Mouse (Mus musculus): ENCODE measurements at regions not wholly inside any gene's neighbourhood (a gene's known extent, or its start where the extent isn't known, plus 50 kb on each side); places are given as distances from the start of the nearest gene placed in this dataset.

GRCm38 (mm10) chr5:125843259-125843658 is 311.7 kb downstream of the Tmem132b start:
- DNase-seq = no peak

GRCm38 (mm10) chr5:125849722-125850121 is 318.1 kb downstream of the Tmem132b start:
- peak in 1 of 2 experiments; percentile 5 for DNase-seq

DNA sequence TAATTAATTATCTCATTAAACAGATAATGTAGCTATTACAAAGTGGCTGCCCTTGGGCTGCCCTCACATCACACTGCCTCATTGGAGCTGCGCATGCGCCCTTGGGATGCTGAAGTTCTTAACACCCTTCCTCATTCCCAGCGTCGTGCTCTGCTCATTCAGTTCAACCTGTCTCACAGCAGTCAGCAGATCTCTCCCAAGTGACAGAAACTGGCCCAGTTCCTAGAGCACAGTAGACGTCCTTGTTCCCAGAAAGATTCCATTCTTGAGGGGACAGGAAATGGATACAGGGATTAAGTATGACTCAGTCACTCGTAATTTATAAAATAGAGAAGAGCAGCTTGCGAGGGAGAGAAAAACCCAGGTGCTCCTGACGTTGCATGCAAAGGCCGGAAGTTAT is 344.7 kb downstream of the Tmem132b start:
- DNase-seq = no peak

DNA sequence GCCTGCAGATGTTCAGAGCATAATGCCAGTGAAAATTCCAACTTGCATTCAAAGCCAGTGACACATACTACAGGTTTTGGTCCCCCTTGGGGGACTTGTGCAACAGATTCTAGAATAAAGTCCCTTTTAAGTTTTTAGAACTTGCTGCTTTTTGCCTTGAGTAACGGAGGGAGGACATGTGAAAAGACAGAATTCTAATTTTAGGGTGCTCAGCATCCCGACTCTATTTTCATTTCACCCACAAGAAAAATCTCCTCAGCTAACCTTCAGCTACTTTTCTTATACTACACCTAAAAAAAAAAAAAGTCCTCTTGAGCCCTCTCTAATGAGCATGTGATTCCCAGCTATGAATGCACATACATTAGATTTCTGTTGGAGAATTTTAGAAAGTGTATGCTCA is 357.3 kb downstream of the Tmem132b start:
- DNase-seq = no peak

- DNase-seq = no peak
Measured at GRCm38 (mm10) chr5:125893864-125894263, 362.3 kb downstream of the Tmem132b start.

DNA sequence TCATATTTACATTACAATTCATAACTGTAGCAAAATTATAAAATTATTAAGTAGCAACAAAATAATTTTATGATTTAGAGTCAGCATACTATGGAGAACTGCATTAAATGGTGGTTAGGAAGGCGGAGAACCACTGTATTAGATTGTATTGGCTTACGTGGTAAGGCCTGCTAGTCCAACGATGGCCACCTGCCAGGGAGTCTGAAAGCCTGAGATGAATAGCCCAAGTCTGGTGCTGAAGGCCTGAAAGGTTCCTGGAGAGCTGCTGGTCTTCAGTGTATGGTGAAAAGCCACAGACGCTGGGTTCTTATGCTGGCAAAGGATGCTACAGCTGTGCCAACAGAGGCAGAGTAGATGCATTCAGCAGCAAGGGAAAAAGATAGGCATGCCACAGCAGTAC is 370.5 kb downstream of the Tmem132b start:
- DNase-seq = peak in 1 of 2 experiments; percentile 45

GRCm38 (mm10) chr5:125904426-125904825 is 372.9 kb downstream of the Tmem132b start:
- DNase-seq = no peak

DNA sequence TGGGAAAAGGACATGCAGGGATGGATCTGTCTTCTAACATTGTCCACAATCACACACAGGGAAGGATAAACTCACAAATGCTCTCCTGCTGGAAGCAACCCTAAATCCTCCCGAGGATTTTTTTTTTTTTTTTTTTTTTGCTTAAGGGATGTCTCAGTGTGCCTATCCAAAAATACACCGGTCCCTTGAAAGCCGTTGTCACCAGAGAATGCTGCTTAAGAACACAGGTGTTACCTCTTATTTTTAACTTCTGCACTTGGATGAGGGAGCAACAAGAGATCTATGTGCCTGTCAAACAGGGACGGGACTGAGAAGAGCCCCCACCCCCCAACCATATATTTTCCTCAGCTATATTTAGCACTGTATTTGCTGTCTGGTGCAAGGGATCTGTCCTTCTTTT is 375.8 kb downstream of the Tmem132b start:
- DNase-seq = no peak

GRCm38 (mm10) chr5:125907909-125908308 is 376.3 kb downstream of the Tmem132b start:
- no peak for DNase-seq

GRCm38 (mm10) chr5:125915857-125916256 is 384.3 kb downstream of the Tmem132b start:
- DNase-seq = no peak

DNA sequence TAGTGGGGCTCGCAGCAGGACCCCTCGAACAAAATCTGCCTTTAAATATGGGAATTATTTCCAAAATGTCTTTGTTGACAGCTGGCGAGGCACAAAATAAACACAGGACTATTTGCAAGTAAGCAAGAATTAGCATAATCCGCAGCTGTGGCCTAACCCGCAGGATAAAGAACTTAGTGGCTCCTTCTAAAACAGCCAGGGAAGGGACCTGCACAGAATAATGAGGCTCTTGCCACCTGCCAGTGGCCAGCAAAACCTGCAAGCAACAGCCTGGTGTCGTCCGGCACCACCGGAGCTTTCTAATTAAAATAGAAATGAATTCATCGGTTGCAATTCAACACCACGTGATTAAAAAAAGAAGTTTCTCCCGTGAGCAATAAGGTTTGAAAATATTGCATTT is 389.4 kb downstream of the Tmem132b start:
- no peak for DNase-seq

- DNase-seq = peak; percentile 84 to 86
Measured at GRCm38 (mm10) chr5:125925856-125926497, 394.4 kb downstream of the Tmem132b start.

- DNase-seq = no peak
Measured at GRCm38 (mm10) chr5:125931502-125931901, 399.9 kb downstream of the Tmem132b start.

DNA sequence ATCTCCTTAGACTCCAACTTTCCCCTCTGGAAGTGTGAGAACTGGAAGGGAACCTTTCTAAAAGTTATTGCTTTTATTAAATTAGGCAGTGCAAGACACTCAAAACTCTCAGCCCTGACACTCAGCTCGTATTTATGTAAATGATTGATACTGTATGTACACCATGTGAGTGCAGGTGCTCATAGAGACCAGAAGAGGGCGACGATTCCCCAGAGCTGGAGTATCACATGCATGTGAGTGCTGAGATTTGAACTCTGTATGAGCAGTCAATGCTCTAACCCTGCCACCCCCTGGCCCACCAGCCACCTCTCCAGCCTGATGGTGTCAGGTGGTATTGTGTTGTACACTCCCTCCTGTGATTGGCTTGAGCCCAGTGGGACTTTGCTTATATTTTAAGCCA is 407.8 kb downstream of the Tmem132b start:
- no peak for DNase-seq

- DNase-seq = no peak
Measured at GRCm38 (mm10) chr5:125946729-125947128, 415.2 kb downstream of the Tmem132b start.

- no peak for DNase-seq
Measured at GRCm38 (mm10) chr5:125951641-125952040, 420.1 kb downstream of the Tmem132b start.

- DNase-seq = peak; percentile 20 to 43
Measured at GRCm38 (mm10) chr5:125964039-125964438, 432.5 kb downstream of the Tmem132b start.

DNA sequence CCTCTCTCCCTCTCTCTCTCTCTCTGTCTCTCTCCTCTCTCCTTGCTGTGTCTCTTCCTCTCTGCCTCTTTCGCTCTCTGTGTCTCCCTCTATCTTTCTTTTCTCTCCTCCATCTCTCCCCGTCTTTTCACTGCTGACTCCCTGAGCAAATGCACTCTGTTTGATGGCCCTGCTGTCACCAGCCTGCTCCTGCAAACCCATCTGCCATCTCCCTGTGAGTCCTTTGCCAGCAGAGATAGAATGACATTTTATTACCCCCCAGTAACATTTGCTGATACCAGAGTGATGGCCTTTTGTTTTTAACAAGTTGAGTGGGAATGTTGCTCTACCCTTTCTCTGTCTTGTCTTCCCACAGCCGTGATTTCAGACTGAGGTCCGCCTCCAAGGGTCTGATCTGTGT is 436.6 kb downstream of the Tmem132b start:
- DNase-seq = peak in 1 of 2 experiments; percentile 11

- DNase-seq = peak in 1 of 2 experiments; percentile 16
Measured at GRCm38 (mm10) chr5:125974035-125974434, 442.5 kb downstream of the Tmem132b start.

DNA sequence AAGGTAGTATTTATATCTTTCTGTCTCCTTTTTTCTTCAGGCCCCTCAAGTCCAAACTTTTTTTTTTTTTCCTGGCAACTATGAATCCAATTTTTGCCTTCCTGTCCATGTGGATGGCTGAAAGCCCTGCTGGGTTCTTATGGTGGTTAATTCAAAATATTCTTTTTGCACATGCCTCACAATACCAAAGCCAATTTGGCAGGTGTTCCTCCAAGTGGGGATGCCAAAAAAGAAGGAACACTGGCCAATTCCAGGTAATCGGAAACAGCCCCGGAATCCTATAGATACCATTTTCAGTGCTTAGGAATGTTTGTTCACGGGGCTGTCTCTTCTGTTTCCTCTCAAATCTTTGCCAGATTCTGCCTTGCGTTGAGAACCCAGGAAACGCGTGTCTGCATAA is 448.2 kb downstream of the Tmem132b start:
- DNase-seq = peak; percentile 55 to 75

DNA sequence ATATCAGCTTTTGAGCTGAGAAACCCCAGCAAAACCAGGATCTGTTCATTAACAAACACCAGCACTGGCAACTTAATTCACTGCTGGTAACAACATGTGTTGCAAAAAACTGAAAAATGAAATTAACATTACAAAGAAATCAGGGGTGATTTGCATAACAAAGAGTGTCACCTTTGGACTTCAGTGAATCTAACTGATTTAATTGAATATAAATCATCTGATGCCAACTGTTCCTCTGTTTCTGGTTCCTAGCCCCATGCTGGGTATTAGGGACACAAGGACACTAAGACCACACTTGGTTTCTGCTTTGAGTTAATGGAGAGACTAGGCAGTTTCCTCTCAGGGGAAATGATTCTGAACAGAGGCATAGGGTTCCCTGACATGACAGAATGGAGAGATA is 453.8 kb downstream of the Tmem132b start:
- no peak for DNase-seq

DNA sequence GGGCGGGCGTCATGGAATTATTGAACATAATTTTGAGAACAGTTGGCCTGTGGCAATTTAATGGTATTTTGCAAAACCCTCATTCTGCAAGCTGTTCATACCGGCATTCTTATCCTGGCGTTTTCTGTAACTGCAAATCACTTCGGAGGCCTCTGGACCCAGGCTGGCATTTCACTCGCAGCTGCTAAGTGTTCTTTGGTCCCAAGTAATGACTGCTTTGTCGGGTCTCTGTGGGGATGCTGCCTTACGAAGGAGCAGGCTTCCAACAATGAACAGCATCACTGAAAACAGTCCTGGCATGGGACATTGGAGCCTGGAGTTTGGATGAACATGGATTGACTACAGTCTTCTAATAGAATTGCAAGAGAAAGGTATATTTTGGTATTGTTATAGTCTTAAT is 465.6 kb downstream of the Tmem132b start:
- no peak for DNase-seq

GRCm38 (mm10) chr5:126007871-126008270 is 476.3 kb downstream of the Tmem132b start:
- DNase-seq = no peak

DNA sequence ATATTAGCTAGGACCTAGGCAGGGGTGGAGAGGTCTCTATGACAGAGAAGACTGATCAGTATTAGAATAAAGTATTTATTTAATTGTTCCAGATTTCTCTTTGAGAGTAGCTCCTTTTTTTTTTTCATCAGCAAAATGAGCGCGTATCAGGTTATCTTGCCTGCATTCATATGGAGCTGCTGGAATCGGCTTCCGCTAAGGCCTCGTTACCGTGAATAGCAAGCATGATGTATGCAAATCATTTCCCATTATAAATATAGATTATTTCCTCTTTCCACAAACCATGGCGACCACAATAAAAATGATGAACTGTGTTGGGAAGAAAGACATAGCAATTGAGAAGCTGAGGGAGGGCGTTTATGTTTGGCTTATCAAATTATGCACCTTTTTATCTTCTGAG is 476.7 kb downstream of the Tmem132b start:
- DNase-seq = no peak

DNA sequence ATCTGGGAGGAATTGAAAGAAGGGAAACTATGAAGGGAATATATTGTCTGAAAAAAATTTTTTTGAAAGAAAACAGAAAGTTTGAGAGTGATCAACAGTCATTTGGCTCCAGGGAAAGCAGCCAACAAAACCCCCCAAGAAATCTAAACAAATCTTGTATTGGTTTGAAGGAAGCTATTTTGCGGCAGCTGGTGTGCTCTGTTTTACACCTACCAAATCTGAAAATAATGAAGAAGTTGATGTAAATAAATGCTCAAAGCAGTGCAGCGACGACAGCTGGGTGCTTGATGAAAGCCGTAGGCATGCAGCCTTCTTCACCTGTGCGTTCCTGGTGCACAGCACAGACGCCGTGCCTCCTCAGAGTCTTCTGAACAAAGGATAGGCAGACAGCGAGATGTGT is 488.2 kb downstream of the Tmem132b start:
- no peak for DNase-seq

Data from cerebellum, postnatal 14 days (tissue).